Mouse (Mus musculus): ENCODE data around the gene Olfr622. TPM values are rescaled to one million over a fixed set of nuclear protein-coding genes. Genes with fewer than 3 reads are reported as not detected.

Olfr622 gene
- polyA plus RNA-seq (2016; fragmentation: Nextera tagmentation; extraction: Ambion mirVana), result not detected in 2 replicates

DNA sequence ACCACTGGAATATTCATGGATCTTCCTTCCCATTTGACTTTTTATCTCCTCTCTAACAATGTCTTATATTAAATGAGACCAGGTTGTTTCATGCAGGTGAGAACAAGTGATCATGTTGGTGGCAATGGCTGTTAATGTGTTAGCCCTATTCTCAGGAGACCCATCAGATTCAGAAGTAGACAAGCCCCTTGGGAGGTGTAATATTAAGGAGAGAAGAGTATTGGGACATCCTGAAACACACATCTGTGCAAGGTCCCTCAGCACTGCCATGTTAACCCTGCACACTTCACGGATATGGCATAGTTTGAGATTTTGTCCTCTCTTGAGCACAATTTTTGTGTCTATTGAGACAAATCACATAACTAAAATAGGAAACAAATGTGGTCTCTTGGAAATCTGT, at the start of gene Olfr622:
TSS of gene Olfr622 (minus strand) at position 101 of the 400 bp plus-strand sequence.
- 82% methylated on average over 1 of the region's 1 CpGs for WGBS
- no peaks in the 10 kb centered on the region for H3K9me3 ChIP-seq
- H3K27ac ChIP-seq, result no peak within 1 kb of the TSS
- no peaks in the 10 kb centered on the region for H3K36me3 ChIP-seq
- no peaks in the 10 kb centered on the region for H3K4me1 ChIP-seq (replicated peaks)
- H3K27me3 ChIP-seq (ENCODE audit: insufficient read depth, poor library complexity, severe bottlenecking), result no peaks in the 10 kb centered on the region
- H3K4me3 ChIP-seq, result no peak within 1 kb of the TSS
- no peak for DNase-seq (ENCODE audit: low spot score)

DNA sequence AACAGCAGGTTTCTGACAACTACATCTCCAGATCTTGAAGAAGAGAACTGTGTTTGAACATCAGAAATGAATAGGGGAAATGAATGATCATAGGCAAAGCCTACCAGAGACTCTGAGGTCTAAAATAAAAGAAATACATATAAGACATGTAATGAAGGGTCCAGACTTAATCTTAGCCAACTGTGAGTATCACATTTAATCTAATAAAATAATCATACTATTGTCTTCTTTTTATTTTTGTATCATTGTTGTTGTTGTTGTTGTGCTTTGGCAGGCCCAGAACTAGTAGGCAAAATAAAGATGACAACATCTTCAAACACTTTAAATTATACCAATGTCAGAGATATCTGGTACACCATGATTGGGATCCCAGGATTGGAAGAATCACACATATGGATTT, 39.9 kb upstream of the Olfr622 start, which contains the start of gene Olfr625-ps1:
TSS of gene Olfr625-ps1 (plus strand) at position 301 of the 400 bp plus-strand sequence.
- Histone ChIP-seq H3K4me1 (replicated peaks) (no peaks in the 10 kb centered on the region), H3K36me3 (no peaks in the 10 kb centered on the region), H3K27ac (no peak within 1 kb of the TSS), H3K9me3 (no peaks in the 10 kb centered on the region), H3K27me3 (ENCODE audit: insufficient read depth, poor library complexity, severe bottlenecking) (no peaks in the 10 kb centered on the region), H3K4me3 (no peak within 1 kb of the TSS)
- no peak for DNase-seq (ENCODE audit: low spot score)

DNA sequence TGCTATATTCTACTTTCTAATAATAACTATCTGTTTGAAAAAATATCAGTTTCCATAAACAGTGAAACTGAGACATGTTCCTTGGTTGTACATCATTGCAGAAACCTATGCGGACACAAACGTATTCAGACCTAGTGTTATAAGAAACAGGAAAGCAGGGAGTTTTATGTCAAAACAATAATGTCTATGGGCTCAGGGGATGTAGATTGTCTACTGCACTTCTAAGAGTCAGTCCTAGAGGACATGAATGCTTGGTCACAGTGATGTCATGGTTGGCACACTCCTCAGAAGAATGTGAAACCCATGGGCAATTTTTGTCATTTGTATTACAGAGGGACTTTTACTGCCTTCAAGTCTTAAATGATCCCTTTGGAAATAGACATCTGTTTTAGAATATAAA, 28.6 kb upstream of the Olfr622 start, which contains the start of gene Olfr624:
TSS of gene Olfr624 (minus strand) at position 101 of the 400 bp plus-strand sequence.
- Histone ChIP-seq H3K9me3 (no peaks in the 10 kb centered on the region), H3K4me1 (replicated peaks) (no peaks in the 10 kb centered on the region), H3K27ac (no peak within 1 kb of the TSS), H3K27me3 (ENCODE audit: insufficient read depth, poor library complexity, severe bottlenecking) (no peaks in the 10 kb centered on the region), H3K4me3 (no peak within 1 kb of the TSS), H3K36me3 (no peaks in the 10 kb centered on the region)
- DNase-seq (ENCODE audit: low spot score), result no peak
- WGBS, result 95% methylated on average over 2 of the region's 2 CpGs

DNA sequence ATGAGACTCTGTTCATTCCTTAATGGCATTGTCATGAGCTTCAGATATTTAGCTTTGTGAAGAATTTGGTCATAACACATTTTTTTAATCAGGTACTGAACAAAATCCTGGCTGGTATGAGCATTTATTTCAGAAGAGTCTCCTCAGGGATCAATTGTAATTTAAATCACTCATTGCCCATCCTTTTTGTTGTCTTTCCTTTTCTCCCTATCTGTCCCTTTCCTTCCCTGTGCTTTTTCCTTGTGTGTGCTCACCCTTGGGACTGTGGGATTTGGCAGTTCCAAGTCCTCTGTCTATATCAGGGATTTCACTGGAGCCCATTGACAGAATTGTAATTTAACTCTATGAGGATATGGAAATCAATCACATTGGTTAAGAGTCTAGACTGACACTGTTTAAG, 21.1 kb upstream of the Olfr622 start, which contains the start of gene Olfr623:
TSS of gene Olfr623 (minus strand) at position 101 of the 400 bp plus-strand sequence.
- Histone ChIP-seq H3K27ac (no peak within 1 kb of the TSS), H3K9me3 (no peaks in the 10 kb centered on the region), H3K4me1 (replicated peaks) (no peaks in the 10 kb centered on the region), H3K27me3 (ENCODE audit: insufficient read depth, poor library complexity, severe bottlenecking) (no peaks in the 10 kb centered on the region), H3K4me3 (no peak within 1 kb of the TSS), H3K36me3 (no peaks in the 10 kb centered on the region)
- no peak for DNase-seq (ENCODE audit: low spot score)

DNA sequence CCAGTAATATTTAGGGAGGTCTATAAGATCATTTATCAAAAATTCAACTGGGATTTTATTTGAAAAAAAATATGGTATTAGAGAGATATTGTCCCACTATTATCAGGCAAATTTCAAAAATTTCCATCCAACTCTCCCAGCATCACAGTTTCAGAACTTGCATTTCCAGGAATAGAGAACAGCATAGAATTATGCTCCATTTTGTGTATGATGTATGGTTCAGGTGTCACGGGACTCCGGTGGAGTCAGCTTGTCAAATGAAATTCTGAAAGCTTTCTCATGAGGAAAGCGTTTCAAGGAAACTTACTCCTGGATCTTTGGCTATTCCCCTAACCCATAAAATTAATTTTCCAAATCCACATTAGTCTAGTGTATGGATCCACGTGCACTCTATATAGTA, 1.6 kb upstream of the Olfr622 start:
- Histone ChIP-seq H3K9me3 (no peaks in the 10 kb centered on the region), H3K36me3 (no peaks in the 10 kb centered on the region), H3K4me3 (no peak overlapping the region), H3K4me1 (replicated peaks) (no peaks in the 10 kb centered on the region), H3K27me3 (ENCODE audit: insufficient read depth, poor library complexity, severe bottlenecking) (no peaks in the 10 kb centered on the region), H3K27ac (no peak overlapping the region)
- no peak for DNase-seq (ENCODE audit: low spot score)
- WGBS, result 93% methylated on average over 4 of the region's 4 CpGs

DNA sequence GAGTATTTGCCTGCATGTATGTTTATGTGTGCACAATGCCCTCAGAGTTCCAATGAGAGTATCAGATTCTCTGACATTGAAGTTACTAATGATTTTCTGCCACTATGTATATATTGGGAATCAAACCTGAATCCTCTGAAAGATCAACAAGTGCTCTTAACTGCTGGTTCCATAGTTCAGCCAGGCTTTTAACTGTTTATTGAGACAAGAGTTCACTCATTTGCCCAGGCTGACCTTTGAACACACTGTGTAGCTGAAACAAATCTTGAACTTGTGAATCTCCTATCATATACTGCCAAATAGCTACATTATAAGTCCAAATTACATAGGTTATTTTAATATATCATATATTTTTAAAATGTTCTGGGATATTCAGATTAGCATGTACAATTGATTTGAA, 5.7 kb downstream of the Olfr622 start:
- Histone ChIP-seq H3K4me3 (no peak overlapping the region), H3K9me3 (no peaks in the 10 kb centered on the region), H3K4me1 (replicated peaks) (no peaks in the 10 kb centered on the region), H3K36me3 (no peaks in the 10 kb centered on the region), H3K27me3 (ENCODE audit: insufficient read depth, poor library complexity, severe bottlenecking) (no peaks in the 10 kb centered on the region), H3K27ac (no peak overlapping the region)
- no peak for DNase-seq (ENCODE audit: low spot score)

DNA sequence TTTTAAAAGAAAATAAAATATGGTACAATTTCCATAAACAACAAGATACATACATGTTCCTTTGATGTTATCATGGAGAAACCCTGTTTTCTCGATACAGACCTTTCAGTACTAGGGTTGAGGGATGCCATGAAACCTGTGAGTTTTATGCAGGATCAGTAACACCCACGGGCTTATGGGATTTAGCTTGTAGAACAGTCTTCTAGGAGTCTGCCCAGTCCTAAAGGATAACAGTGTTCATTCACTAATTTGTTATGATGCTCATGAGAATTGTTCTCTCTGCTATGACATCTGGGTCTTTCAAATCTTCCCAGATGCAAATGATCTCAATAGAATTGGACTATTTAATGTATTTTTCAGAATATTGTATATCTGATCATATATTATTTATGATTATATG, 30.1 kb downstream of the Olfr622 start, which contains the start of gene Olfr620:
TSS of gene Olfr620 (minus strand) at position 101 of the 400 bp plus-strand sequence.
- DNase-seq (ENCODE audit: low spot score), result no peak
- Histone ChIP-seq H3K27me3 (ENCODE audit: insufficient read depth, poor library complexity, severe bottlenecking) (no peaks in the 10 kb centered on the region), H3K4me3 (no peak within 1 kb of the TSS), H3K4me1 (replicated peaks) (no peaks in the 10 kb centered on the region), H3K27ac (no peak within 1 kb of the TSS), H3K36me3 (no peaks in the 10 kb centered on the region), H3K9me3 (no peaks in the 10 kb centered on the region)
- 84% methylated on average over 2 of the region's 2 CpGs for WGBS

DNA sequence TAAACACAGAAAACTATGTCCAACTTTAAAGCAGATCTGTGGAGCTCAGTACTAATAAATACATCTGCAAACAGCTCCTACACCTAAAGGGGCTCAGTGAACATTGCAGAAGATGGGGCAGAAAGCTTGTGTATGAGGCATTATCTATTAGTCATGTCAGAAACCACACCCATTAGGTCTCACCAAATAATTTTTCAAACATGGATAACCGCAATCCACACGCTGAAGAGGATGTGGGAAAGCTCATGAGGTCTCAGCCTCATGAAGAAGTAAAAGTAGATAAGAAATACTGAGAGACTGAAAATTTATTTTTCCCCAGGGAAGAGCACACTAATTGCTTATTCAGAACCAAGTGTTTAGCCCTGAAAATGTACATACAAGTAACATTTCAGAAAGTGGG, 35.1 kb downstream of the Olfr622 start:
- no peaks in the 10 kb centered on the region for H3K36me3 ChIP-seq
- H3K9me3 ChIP-seq, result no peaks in the 10 kb centered on the region
- no peaks in the 10 kb centered on the region for H3K4me1 ChIP-seq (replicated peaks)
- H3K4me3 ChIP-seq, result no peak overlapping the region
- DNase-seq (ENCODE audit: low spot score), result no peak
- WGBS, result 82% methylated on average over 2 of the region's 2 CpGs
- no peaks in the 10 kb centered on the region for H3K27me3 ChIP-seq (ENCODE audit: insufficient read depth, poor library complexity, severe bottlenecking)
- no peak overlapping the region for H3K27ac ChIP-seq

DNA sequence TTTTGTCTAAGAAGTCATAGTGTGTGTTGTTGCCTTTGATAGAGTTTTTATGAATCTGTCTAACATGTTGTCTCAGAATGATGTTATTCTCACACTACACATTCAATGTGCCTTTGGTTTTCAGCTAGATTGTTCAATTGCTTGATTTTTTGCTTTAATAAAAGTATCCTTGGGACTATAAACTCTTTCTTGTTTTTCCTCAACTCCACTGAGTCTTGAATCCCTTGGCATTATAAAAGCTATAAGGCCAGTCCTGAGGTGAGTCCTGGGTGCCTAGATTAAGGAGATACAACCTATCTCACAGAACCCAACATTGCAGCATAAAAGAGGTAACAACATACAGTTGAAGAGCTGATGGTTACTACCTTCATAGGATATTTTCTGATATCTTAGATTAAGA, 42.2 kb downstream of the Olfr622 start, which contains the start of gene Olfr619:
TSS of gene Olfr619 (plus strand) at position 301 of the 400 bp plus-strand sequence.
- Histone ChIP-seq H3K4me1 (replicated peaks) (no peaks in the 10 kb centered on the region), H3K27me3 (ENCODE audit: insufficient read depth, poor library complexity, severe bottlenecking) (no peaks in the 10 kb centered on the region), H3K36me3 (no peaks in the 10 kb centered on the region), H3K9me3 (no peaks in the 10 kb centered on the region), H3K4me3 (no peak within 1 kb of the TSS), H3K27ac (no peak within 1 kb of the TSS)
- DNase-seq (ENCODE audit: low spot score), result no peak

DNA sequence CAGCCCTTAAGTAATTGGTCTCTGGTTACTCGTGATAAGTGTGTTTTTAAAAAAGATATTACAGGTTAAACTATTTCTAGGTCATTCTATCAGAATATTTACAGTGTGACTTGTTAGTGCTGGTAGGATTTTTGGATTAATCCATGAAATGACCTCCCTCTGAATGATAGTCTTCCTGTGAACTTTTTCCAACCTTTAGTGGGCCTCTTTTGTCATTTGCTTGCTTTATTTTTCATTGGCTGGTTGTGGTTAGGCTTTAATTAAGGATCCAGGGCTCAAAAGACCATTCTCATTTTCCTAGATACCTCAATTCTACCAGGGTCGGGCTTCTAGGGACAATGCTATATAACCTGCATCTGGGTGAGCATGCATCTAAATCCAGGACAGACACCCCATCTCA, 52.7 kb downstream of the Olfr622 start, which contains the start of gene Olfr618:
TSS of gene Olfr618 (plus strand) at position 301 of the 400 bp plus-strand sequence.
- Histone ChIP-seq H3K27ac (no peak within 1 kb of the TSS), H3K36me3 (no peaks in the 10 kb centered on the region), H3K27me3 (ENCODE audit: insufficient read depth, poor library complexity, severe bottlenecking) (no peaks in the 10 kb centered on the region), H3K9me3 (no peaks in the 10 kb centered on the region), H3K4me3 (no peak within 1 kb of the TSS), H3K4me1 (replicated peaks) (no peaks in the 10 kb centered on the region)
- WGBS, result 67% methylated on average over 2 of the region's 2 CpGs
- DNase-seq (ENCODE audit: low spot score), result no peak

Other genes starting within 250 kb of the Olfr622 start
- gene Usp17lc, start 227.6 kb downstream of the Olfr622 start, polyA plus RNA-seq (2016; fragmentation: Nextera tagmentation; extraction: Ambion mirVana), result not detected in 2 replicates
- gene Olfr605, start 197.3 kb downstream of the Olfr622 start, polyA plus RNA-seq (2016; fragmentation: Nextera tagmentation; extraction: Ambion mirVana), result not detected in 2 replicates
- gene Olfr606, start 193.7 kb downstream of the Olfr622 start, polyA plus RNA-seq (2016; fragmentation: Nextera tagmentation; extraction: Ambion mirVana), result not detected in 2 replicates
- not detected in 2 replicates for gene Olfr607, start 178.6 kb downstream of the Olfr622 start, polyA plus RNA-seq (2016; fragmentation: Nextera tagmentation; extraction: Ambion mirVana)
- gene Olfr608, start 172.8 kb downstream of the Olfr622 start, polyA plus RNA-seq (2016; fragmentation: Nextera tagmentation; extraction: Ambion mirVana), result not detected in 2 replicates
- not detected in 2 replicates for gene Olfr609, start 144.6 kb downstream of the Olfr622 start, polyA plus RNA-seq (2016; fragmentation: Nextera tagmentation; extraction: Ambion mirVana)
- gene Olfr610, start 130.6 kb downstream of the Olfr622 start, polyA plus RNA-seq (2016; fragmentation: Nextera tagmentation; extraction: Ambion mirVana), result not detected in 2 replicates
- gene Olfr611, start 121.9 kb downstream of the Olfr622 start, polyA plus RNA-seq (2016; fragmentation: Nextera tagmentation; extraction: Ambion mirVana), result not detected in 2 replicates
- not detected in 2 replicates for gene Olfr612, start 100.0 kb downstream of the Olfr622 start, polyA plus RNA-seq (2016; fragmentation: Nextera tagmentation; extraction: Ambion mirVana)
- not detected in 2 replicates for gene Olfr613, start 94.6 kb downstream of the Olfr622 start, polyA plus RNA-seq (2016; fragmentation: Nextera tagmentation; extraction: Ambion mirVana)
- gene Olfr615, start 86.6 kb downstream of the Olfr622 start, polyA plus RNA-seq (2016; fragmentation: Nextera tagmentation; extraction: Ambion mirVana), result not detected in 2 replicates
- not detected in 2 replicates for gene Olfr616, start 73.6 kb downstream of the Olfr622 start, polyA plus RNA-seq (2016; fragmentation: Nextera tagmentation; extraction: Ambion mirVana)
- not detected in 2 replicates for gene Olfr617, start 69.6 kb downstream of the Olfr622 start, polyA plus RNA-seq (2016; fragmentation: Nextera tagmentation; extraction: Ambion mirVana)
- gene Olfr618, start 52.6 kb downstream of the Olfr622 start, polyA plus RNA-seq (2016; fragmentation: Nextera tagmentation; extraction: Ambion mirVana), result not detected in 2 replicates
- not detected in 2 replicates for gene Olfr619, start 42.1 kb downstream of the Olfr622 start, polyA plus RNA-seq (2016; fragmentation: Nextera tagmentation; extraction: Ambion mirVana)
- gene Olfr620, start 30.2 kb downstream of the Olfr622 start, polyA plus RNA-seq (2016; fragmentation: Nextera tagmentation; extraction: Ambion mirVana), result not detected in 2 replicates
- gene Olfr623, start 21.0 kb upstream of the Olfr622 start, polyA plus RNA-seq (2016; fragmentation: Nextera tagmentation; extraction: Ambion mirVana), result not detected in 2 replicates
- gene Olfr624, start 28.5 kb upstream of the Olfr622 start, polyA plus RNA-seq (2016; fragmentation: Nextera tagmentation; extraction: Ambion mirVana), result 0.03 TPM in 1 of 2 replicates, not detected in the other
- gene Olfr625-ps1, start 40.0 kb upstream of the Olfr622 start, polyA plus RNA-seq (2016; fragmentation: Nextera tagmentation; extraction: Ambion mirVana), result not detected in 2 replicates
- not detected in 2 replicates for gene Olfr243, start 72.0 kb upstream of the Olfr622 start, polyA plus RNA-seq (2016; fragmentation: Nextera tagmentation; extraction: Ambion mirVana)
- not detected in 2 replicates for gene Olfr628, start 87.7 kb upstream of the Olfr622 start, polyA plus RNA-seq (2016; fragmentation: Nextera tagmentation; extraction: Ambion mirVana)
- not detected in 2 replicates for gene Olfr629, start 102.2 kb upstream of the Olfr622 start, polyA plus RNA-seq (2016; fragmentation: Nextera tagmentation; extraction: Ambion mirVana)
- gene Olfr630, start 114.6 kb upstream of the Olfr622 start, polyA plus RNA-seq (2016; fragmentation: Nextera tagmentation; extraction: Ambion mirVana), result not detected in 2 replicates
- not detected in 2 replicates for gene Olfr69, start 128.9 kb upstream of the Olfr622 start, polyA plus RNA-seq (2016; fragmentation: Nextera tagmentation; extraction: Ambion mirVana)
- not detected in 2 replicates for gene Olfr68, start 137.0 kb upstream of the Olfr622 start, polyA plus RNA-seq (2016; fragmentation: Nextera tagmentation; extraction: Ambion mirVana)
- gene Olfr67, start 149.1 kb upstream of the Olfr622 start, polyA plus RNA-seq (2016; fragmentation: Nextera tagmentation; extraction: Ambion mirVana), result not detected in 2 replicates
- gene Hbb-bt, start 171.3 kb upstream of the Olfr622 start, polyA plus RNA-seq (2016; fragmentation: Nextera tagmentation; extraction: Ambion mirVana), result 187 and 377 TPM in 2 replicates
- 78.1 and 116 TPM in 2 replicates for gene Hbb-bs, start 185.4 kb upstream of the Olfr622 start, polyA plus RNA-seq (2016; fragmentation: Nextera tagmentation; extraction: Ambion mirVana)
- 0.63 TPM in 1 of 2 replicates, not detected in the other for gene Hbb-bh2, start 197.8 kb upstream of the Olfr622 start, polyA plus RNA-seq (2016; fragmentation: Nextera tagmentation; extraction: Ambion mirVana)
- 3,568 and 4,570 TPM in 2 replicates for gene Hbb-bh1, start 200.5 kb upstream of the Olfr622 start, polyA plus RNA-seq (2016; fragmentation: Nextera tagmentation; extraction: Ambion mirVana)
- gene Hbb-y, start 210.5 kb upstream of the Olfr622 start, polyA plus RNA-seq (2016; fragmentation: Nextera tagmentation; extraction: Ambion mirVana), result 8,684 and 9,134 TPM in 2 replicates
- gene Olfr66, start 243.6 kb upstream of the Olfr622 start, polyA plus RNA-seq (2016; fragmentation: Nextera tagmentation; extraction: Ambion mirVana), result not detected in 2 replicates